Mouse (Mus musculus) intestine, embryonic 14.5 days (tissue): ENCODE data around the gene Trim72. TPM values are rescaled to one million over a fixed set of nuclear protein-coding genes. Genes with fewer than 3 reads are reported as not detected.

Experiments
- ATAC-seq: fragments of 200-750 bp; cut with Nextera tagmentation; replicated peaks from 2 replicates; pipeline ENCODE4 v1.8.0; 2017; ENCODE audit warnings: low read depth, moderate number of reproducible peaks, moderate TSS enrichment, moderate library complexity; ENCODE audit not compliant: low FRiP score, low TSS enrichment
- DNase-seq: peaks from one replicate; pipeline ENCODE4 v3.0.0-alpha.2; 2018; ENCODE audit warnings: low spot score
- H3K27ac ChIP-seq: fragments of 300-500 bp; sonication (generic); 2 replicates; pipeline ENCODE4 v1.5.1; 2014; ENCODE audit warnings: low read depth, mild to moderate bottlenecking, control low read depth
- H3K27me3 ChIP-seq: fragments of 300-500 bp; sonication (generic); replicated peaks from 2 replicates; pipeline ENCODE4 v1.6.1; 2014; ENCODE audit warnings: low read length, control low read depth; ENCODE audit not compliant: control insufficient read depth, insufficient read depth
- H3K36me3 ChIP-seq: fragments of 300-500 bp; sonication (generic); 2 replicates; pipeline ENCODE4 v1.6.1; 2014; ENCODE audit warnings: low read length, control low read depth; ENCODE audit not compliant: control insufficient read depth, insufficient read depth
- H3K4me1 ChIP-seq: fragments of 300-500 bp; sonication (generic); replicated peaks from 2 replicates; pipeline ENCODE4 v1.6.1; 2014; ENCODE audit warnings: low read length, control low read depth, mixed read lengths; ENCODE audit not compliant: control insufficient read depth, insufficient read depth
- H3K4me2 ChIP-seq: fragments of 300-500 bp; sonication (generic); 2 replicates; pipeline ENCODE4 v1.6.1; 2014; ENCODE audit warnings: low read length
- H3K4me3 ChIP-seq: fragments of 300-500 bp; sonication (generic); 2 replicates; pipeline ENCODE4 v1.5.1; 2014; ENCODE audit warnings: low read depth, low read length, control low read depth, mixed read lengths
- H3K9ac ChIP-seq: fragments of 300-500 bp; sonication (generic); 2 replicates; pipeline ENCODE4 v1.6.1; 2014; ENCODE audit warnings: mild to moderate bottlenecking, low read length
- H3K9me3 ChIP-seq: fragments of 300-500 bp; sonication (generic); 2 replicates; pipeline ENCODE4 v1.6.1; 2016; ENCODE audit warnings: low read length, control low read depth; ENCODE audit not compliant: control insufficient read depth
- WGBS: fragments of 180-500 bp; shearing (Covaris S2); extraction: QIAGEN DNeasy Blood & Tissue Kit; methylation state at CpG from one replicate; pipeline ENCODE4 v1.1.7; 2014; 5-methylcytosine and 5-hydroxymethylcytosine counted together
- polyA plus RNA-seq: library from polyadenylated mRNA; unstranded; fragments of >200 nt; fragmentation: Nextera tagmentation; extraction: Ambion mirVana; gene quantifications from 2 replicates; pipeline ENCODE4 v1.2.1, GENCODE M21; 2014

Trim72 gene
- polyA plus RNA-seq, 1 experiment from 2014 or later = 0.16 TPM

GRCm38 (mm10) chr7:127988904-127989303 is 14.8 kb upstream of the Trim72 start:
- no peak overlapping the region for H3K4me2 ChIP-seq
- WGBS = 96% methylated on average over 1 of the region's 1 CpGs
- no peaks in the 10 kb centered on the region for H3K9me3 ChIP-seq
- H3K4me1 ChIP-seq = peaks cover 8% of the 10 kb centered on the region
- H3K36me3 ChIP-seq = peaks cover 72% of the 10 kb centered on the region
- H3K4me3 ChIP-seq = no peak overlapping the region
- no peak for ATAC-seq
- no peak overlapping the region for H3K27ac ChIP-seq
- H3K27me3 ChIP-seq = no peaks in the 10 kb centered on the region
- no peak overlapping the region for H3K9ac ChIP-seq
- DNase-seq = no peak

DNA sequence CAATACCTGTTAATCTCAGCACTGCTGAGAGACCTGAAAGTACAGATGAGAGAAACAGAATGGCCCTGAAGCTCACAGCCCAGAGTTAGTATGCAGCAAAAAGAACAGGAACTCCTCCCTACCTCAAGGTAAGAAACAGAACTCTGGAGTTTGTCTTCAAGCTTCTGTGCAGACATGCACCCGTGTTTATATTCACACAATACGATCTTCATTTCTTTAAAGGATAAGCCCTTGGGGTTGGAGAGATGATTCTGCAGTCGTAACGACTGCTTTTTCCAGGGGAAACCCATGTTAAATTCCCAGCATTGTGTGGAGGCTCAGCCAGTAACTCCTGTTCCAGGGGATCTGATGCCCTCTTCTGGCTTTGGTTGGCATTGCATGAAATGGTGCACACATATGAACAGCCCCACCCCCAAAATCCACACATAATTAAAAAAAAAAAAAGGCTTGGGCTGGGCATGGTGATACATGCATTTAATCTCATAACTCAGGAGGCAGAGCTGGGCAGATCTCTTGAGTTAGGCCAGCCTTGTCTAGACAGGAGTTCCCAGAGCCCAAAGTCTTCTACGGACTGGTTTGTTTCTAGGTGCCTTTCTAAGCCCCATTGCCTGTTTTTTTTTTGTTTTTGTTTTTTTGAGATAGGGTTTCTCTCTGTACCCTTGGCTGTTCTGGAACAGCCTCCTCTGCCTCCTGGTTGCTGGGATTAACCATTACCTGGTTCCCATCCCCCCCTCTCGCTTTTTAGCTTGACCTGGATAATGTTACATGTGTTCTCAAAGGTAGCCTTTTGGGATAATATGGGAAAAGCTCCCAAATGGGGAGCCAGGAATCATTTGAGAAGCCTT is 11.9 kb upstream of the Trim72 start:
- no peaks in the 10 kb centered on the region for H3K27me3 ChIP-seq
- peak overlapping the region; percentile 55 for H3K4me2 ChIP-seq
- peak overlapping the region; percentile 30; the same call in 1 of the 2 replicates for H3K4me3 ChIP-seq
- H3K36me3 ChIP-seq = peaks cover 42% of the 10 kb centered on the region
- no peak overlapping the region for H3K27ac ChIP-seq
- no peaks in the 10 kb centered on the region for H3K9me3 ChIP-seq
- H3K9ac ChIP-seq = no peak overlapping the region
- WGBS = 53% methylated on average over 6 of the region's 6 CpGs
- peaks cover 8% of the 10 kb centered on the region for H3K4me1 ChIP-seq
- no peak; the same call in 1 of the 2 replicates for ATAC-seq
- DNase-seq = peak; percentile 94

GRCm38 (mm10) chr7:127992488-127993340 is 11.0 kb upstream of the Trim72 start:
- H3K4me1 ChIP-seq = peaks cover 8% of the 10 kb centered on the region
- DNase-seq (no peak), ATAC-seq (peak; percentile 21; the same call in 1 of the 2 replicates)
- WGBS = 31% methylated on average over 5 of the region's 5 CpGs
- peak overlapping the region; percentile 49; the same call in 1 of the 2 replicates for H3K27ac ChIP-seq
- H3K9ac ChIP-seq = peak overlapping the region; percentile 42
- H3K9me3 ChIP-seq = no peaks in the 10 kb centered on the region
- H3K27me3 ChIP-seq = no peaks in the 10 kb centered on the region
- peak overlapping the region; percentile 55 for H3K4me2 ChIP-seq
- H3K36me3 ChIP-seq = peaks cover 35% of the 10 kb centered on the region
- H3K4me3 ChIP-seq = peak overlapping the region; percentile 30

- DNase-seq (peak; percentile 75), ATAC-seq (peak; percentile 58)
- no peaks in the 10 kb centered on the region for H3K27me3 ChIP-seq
- WGBS = 9% methylated on average over 18 of the region's 18 CpGs
- H3K4me3 ChIP-seq = peak within 1 kb of the TSS; percentile 30
- peak within 1 kb of the TSS; percentile 42 for H3K9ac ChIP-seq
- peak within 1 kb of the TSS; percentile 55 for H3K4me2 ChIP-seq
- H3K27ac ChIP-seq = peak within 1 kb of the TSS; percentile 49; the same call in 1 of the 2 replicates
- no peaks in the 10 kb centered on the region for H3K9me3 ChIP-seq
- peaks cover 28% of the 10 kb centered on the region for H3K36me3 ChIP-seq
- H3K4me1 ChIP-seq = peaks cover 8% of the 10 kb centered on the region
These were observed 10.3 kb upstream of the Trim72 start, which contains the start of gene Pycard for GRCm38 (mm10) chr7:127993341-127993977. Pycard (minus strand) TSS chr7:127993867.

DNA sequence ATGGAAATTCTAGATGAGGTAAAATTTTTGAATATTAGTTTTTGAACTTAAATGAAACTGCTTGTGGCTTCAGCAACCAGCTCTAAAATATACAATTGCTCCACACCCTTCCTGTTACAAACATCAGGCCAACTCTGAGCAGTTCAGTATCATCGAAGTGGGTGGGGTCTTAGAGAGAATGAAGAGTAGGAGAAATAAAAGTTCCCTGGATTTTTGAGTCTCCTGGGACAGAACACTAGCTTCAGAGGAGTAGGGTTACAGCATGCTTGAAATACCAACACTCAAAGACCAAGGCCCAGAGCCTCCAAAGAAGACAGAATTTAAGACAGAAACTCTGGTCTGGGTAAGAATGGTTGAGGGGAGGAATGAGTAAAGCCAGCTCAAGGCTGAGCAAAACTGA is 4.3 kb upstream of the Trim72 start:
- 55% methylated on average over 1 of the region's 1 CpGs for WGBS
- Histone ChIP-seq H3K27me3 (no peaks in the 10 kb centered on the region), H3K27ac (no peak overlapping the region), H3K4me1 (peaks cover 7% of the 10 kb centered on the region), H3K4me2 (no peak overlapping the region), H3K4me3 (no peak overlapping the region), H3K9ac (no peak overlapping the region), H3K9me3 (no peaks in the 10 kb centered on the region), H3K36me3 (no peaks in the 10 kb centered on the region)
- DNase-seq (no peak), ATAC-seq (no peak)

- no peak overlapping the region for H3K4me3 ChIP-seq
- no peak overlapping the region for H3K4me2 ChIP-seq
- H3K36me3 ChIP-seq = no peaks in the 10 kb centered on the region
- no peaks in the 10 kb centered on the region for H3K27me3 ChIP-seq
- DNase-seq (no peak), ATAC-seq (no peak)
- no peak overlapping the region for H3K27ac ChIP-seq
- H3K9me3 ChIP-seq = no peaks in the 10 kb centered on the region
- 68% methylated on average over 1 of the region's 1 CpGs for WGBS
- H3K4me1 ChIP-seq = peaks cover 13% of the 10 kb centered on the region
- H3K9ac ChIP-seq = no peak overlapping the region
These were observed 3.4 kb upstream of the Trim72 start for GRCm38 (mm10) chr7:128000068-128000950.

DNA sequence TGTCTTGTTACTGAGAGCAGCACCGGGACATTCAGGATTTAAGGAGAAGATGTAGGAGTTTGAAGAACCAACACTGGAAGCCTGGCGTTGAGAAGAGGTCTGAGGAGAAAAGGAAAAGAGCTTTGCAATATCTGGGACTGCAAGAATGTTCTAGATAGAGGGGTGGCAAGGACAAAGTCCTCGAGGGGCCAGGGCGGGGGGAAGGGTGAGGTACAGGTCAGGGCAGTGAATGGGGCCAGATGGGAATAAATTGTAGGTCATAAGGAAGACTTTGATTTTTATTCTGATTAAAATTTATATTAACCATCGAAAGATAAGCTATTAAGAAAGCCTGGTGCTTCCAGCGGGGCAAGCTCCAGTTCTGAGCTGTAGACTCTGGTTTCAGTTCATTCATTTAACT is 651 bp upstream of the Trim72 start:
- Histone ChIP-seq H3K27me3 (no peaks in the 10 kb centered on the region), H3K4me2 (no peak overlapping the region), H3K9me3 (no peaks in the 10 kb centered on the region), H3K9ac (no peak overlapping the region), H3K4me1 (peaks cover 13% of the 10 kb centered on the region), H3K4me3 (no peak overlapping the region), H3K36me3 (no peaks in the 10 kb centered on the region), H3K27ac (no peak overlapping the region)
- ATAC-seq (no peak), DNase-seq (peak; percentile 41)
- 81% methylated on average over 6 of the region's 6 CpGs for WGBS
